Mouse (Mus musculus) E14TG2a.4 (cell line): Measurements from ENCODE around the gene Cdk5r1.

Experiments used
- CTCF ChIP-seq: conservative IDR thresholded peaks from 2 replicates; pipeline ENCODE4 v1.5.1; 2014; ENCODE audit warnings: low read length
- NANOG ChIP-seq: IDR thresholded peaks from 2 replicates; pipeline ENCODE4 v1.6.1; 2014; ENCODE audit warnings: borderline replicate concordance, low read length, mixed read lengths

DNA sequence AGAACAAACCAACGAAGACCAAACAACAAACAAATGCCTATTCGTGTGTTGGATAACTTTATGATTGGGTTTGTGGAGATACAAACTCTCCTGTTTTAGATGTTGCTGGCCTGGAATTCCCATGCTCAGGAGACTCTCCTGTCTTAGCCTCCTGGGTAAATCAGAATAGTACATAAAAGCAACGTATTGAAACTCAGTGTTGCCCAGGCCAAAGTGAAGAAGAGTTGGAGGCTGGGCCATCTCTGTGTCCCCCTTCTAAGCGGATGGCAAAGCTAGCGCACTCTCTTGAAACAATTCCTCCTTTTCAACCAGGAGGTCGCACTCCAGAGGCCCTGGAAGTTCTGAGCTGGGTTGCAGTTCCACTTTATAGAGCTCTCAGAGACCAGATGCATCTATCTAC lies 26.5 kb downstream of the Cdk5r1 start:
- no peak for TF ChIP-seq CTCF
- TF ChIP-seq NANOG, result no peak
